Mouse (Mus musculus) lung, postnatal 0 days (tissue): ENCODE results near the gene Gtpbp1.

Experiments used
- CTCF ChIP-seq: IDR thresholded peaks from 2 replicates; pipeline ENCODE4 v1.5.1; 2016; ENCODE audit warnings: antibody characterized with exemption, mild to moderate bottlenecking
- EP300 ChIP-seq: IDR thresholded peaks from 2 replicates; pipeline ENCODE4 v1.6.1; 2016; ENCODE audit warnings: antibody characterized with exemption, mild to moderate bottlenecking, control low read depth

- no peak for TF ChIP-seq CTCF
- no peak for TF ChIP-seq EP300
Measured at GRCm38 (mm10) chr15:79693740-79694139, 3.1 kb downstream of the Gtpbp1 start.
